Mouse (Mus musculus) heart, adult 2 months (tissue): Measurements from ENCODE around the gene Mcm10. TPM values are rescaled to one million over a fixed set of nuclear protein-coding genes. Genes with fewer than 3 reads are reported as not detected.
A peak's percentile ranks its signal among the peaks of the same experiment; 100 is the strongest.

Experiments
- DNase-seq, 2 experiments: peaks; one replicate each; pipeline ENCODE4 v3.0.0; 2021
- H3K27ac ChIP-seq: fragments of 200-600 bp; 2 replicates; pipeline ENCODE4 v1.8.1; 2022
- H3K27me3 ChIP-seq: fragments of 200-500 bp; 2 replicates; pipeline ENCODE4 v1.6.1; 2012; ENCODE audit warnings: mild to moderate bottlenecking, low read length, inconsistent platforms, mixed read lengths; ENCODE audit not compliant: control insufficient read depth, insufficient read depth
- H3K36me3 ChIP-seq: fragments of 200-500 bp; 2 replicates; pipeline ENCODE4 v1.6.1; 2012; ENCODE audit warnings: low read length, inconsistent platforms; ENCODE audit not compliant: control insufficient read depth, insufficient read depth
- H3K4me1 ChIP-seq: fragments of 200-500 bp; 2 replicates; pipeline ENCODE4 v1.6.1; 2011; ENCODE audit warnings: low read length; ENCODE audit not compliant: control insufficient read depth, insufficient read depth
- H3K4me3 ChIP-seq: fragments of 200-600 bp; 2 replicates; pipeline ENCODE4 v1.8.1; 2022
- H3K79me2 ChIP-seq: fragments of 200-500 bp; replicated peaks from 2 replicates; pipeline ENCODE4 v1.6.1; 2012; ENCODE audit warnings: mild to moderate bottlenecking, inconsistent platforms, low read length, moderate library complexity, mixed read lengths; ENCODE audit not compliant: control insufficient read depth, insufficient read depth
- H3K9ac ChIP-seq: fragments of 200-500 bp; 2 replicates; pipeline ENCODE4 v1.6.1; 2012; ENCODE audit warnings: low read depth, mild to moderate bottlenecking, control low read depth, inconsistent platforms, low read length, mixed read lengths
- CTCF ChIP-seq: fragments of 200-600 bp; IDR thresholded peaks from 2 replicates; pipeline ENCODE4 v1.8.1; 2022; ENCODE audit warnings: antibody characterized with exemption, mild to moderate bottlenecking, moderate library complexity
- EP300 ChIP-seq: fragments of 200-500 bp; IDR thresholded peaks from 2 replicates; pipeline ENCODE4 v1.6.1; 2011; ENCODE audit warnings: low read depth, low read length, control low read depth; ENCODE audit not compliant: insufficient read depth
- POLR2A ChIP-seq: fragments of 200-500 bp; IDR thresholded peaks from 2 replicates; pipeline ENCODE4 v1.6.1; 2011; ENCODE audit warnings: mild to moderate bottlenecking, low read depth, low read length, control low read depth; ENCODE audit not compliant: insufficient read depth
- WGBS: fragments of 180-500 bp; shearing (Covaris S2); methylation state at CpG from one replicate; pipeline ENCODE4 v1.1.7; 2018; 5-methylcytosine and 5-hydroxymethylcytosine counted together
- intact Hi-C: fragments of 180-260 bp; cut with DNase I; formaldehyde crosslinking; loops from one replicate; pipeline ENCODE4 v1.15.1; 2025
- polyA plus RNA-seq: library from polyadenylated mRNA; depleted of rRNA; stranded (reverse); fragments of >200 nt; gene quantifications from 2 replicates; pipeline ENCODE4 v1.2.3, GENCODE M21; 2012
- total RNA-seq, 2 experiments: library from RNA; stranded (reverse); gene quantifications; 2 replicates each; pipeline ENCODE4 v1.2.3; 2021

The Mcm10 gene
- total and polyA plus RNA-seq, 3 experiments = 0.14 to 0.39 (median 0.31) TPM

GRCm38 (mm10) chr2:5016922-5017321 is 4.3 kb upstream of the Mcm10 start:
- Histone ChIP-seq H3K27me3 (no peaks in the 10 kb centered on the region), H3K4me3 (no peak overlapping the region), H3K79me2 (no peaks in the 10 kb centered on the region), H3K36me3 (no peaks in the 10 kb centered on the region), H3K27ac (no peak overlapping the region), H3K9ac (no peak overlapping the region), H3K4me1 (no peaks in the 10 kb centered on the region)
- TF ChIP-seq CTCF = no peak
- TF ChIP-seq POLR2A = no peak
- TF ChIP-seq EP300 = no peak
- no peak for DNase-seq
- 94% methylated on average over 7 of the region's 7 CpGs for WGBS
- intact Hi-C loops = no loop called here

GRCm38 (mm10) chr2:5015527-5015926 is 2.9 kb upstream of the Mcm10 start:
- H3K9ac ChIP-seq = no peak overlapping the region
- no peaks in the 10 kb centered on the region for H3K27me3 ChIP-seq
- WGBS = 68% methylated on average over 6 of the region's 6 CpGs
- no peak for DNase-seq
- no peaks in the 10 kb centered on the region for H3K79me2 ChIP-seq
- H3K4me3 ChIP-seq = no peak overlapping the region
- intact Hi-C loops = no loop called here
- no peaks in the 10 kb centered on the region for H3K36me3 ChIP-seq
- no peak for TF ChIP-seq EP300
- no peak for TF ChIP-seq CTCF
- TF ChIP-seq POLR2A = no peak
- no peak overlapping the region for H3K27ac ChIP-seq
- H3K4me1 ChIP-seq = no peaks in the 10 kb centered on the region

- no peaks in the 10 kb centered on the region for H3K4me1 ChIP-seq
- H3K9ac ChIP-seq = no peak overlapping the region
- TF ChIP-seq EP300 (no peak), CTCF (no peak), POLR2A (no peak)
- H3K79me2 ChIP-seq = no peaks in the 10 kb centered on the region
- H3K27me3 ChIP-seq = no peaks in the 10 kb centered on the region
- no peak overlapping the region for H3K4me3 ChIP-seq
- intact Hi-C loops = loop anchor here (5.0 kb wide), 1 partner anchor 97 kb away; the partner anchor contains the start of gene Phyh
- 66% methylated on average over 7 of the region's 7 CpGs for whole genome bisulfite sequencing
- H3K27ac ChIP-seq = no peak overlapping the region
- H3K36me3 ChIP-seq = no peaks in the 10 kb centered on the region
- DNase-seq = peak in 1 of 2 experiments; percentile 22
These were observed 2.0 kb upstream of the Mcm10 start for GRCm38 (mm10) chr2:5014616-5015015.

- H3K36me3 ChIP-seq = no peaks in the 10 kb centered on the region
- intact Hi-C loops = loop anchor here (5.0 kb wide), 1 partner anchor 95 kb away; the partner anchor contains the start of gene Phyh
- no peak for DNase-seq
- 11% methylated on average over 8 of the region's 8 CpGs for WGBS
- no peaks in the 10 kb centered on the region for H3K4me1 ChIP-seq
- no peak overlapping the region for H3K27ac ChIP-seq
- no peaks in the 10 kb centered on the region for H3K27me3 ChIP-seq
- TF ChIP-seq EP300 = no peak
- TF ChIP-seq POLR2A = no peak
- no peak for TF ChIP-seq CTCF
- H3K4me3 ChIP-seq = peak overlapping the region; percentile 51
- no peak overlapping the region for H3K9ac ChIP-seq
- no peaks in the 10 kb centered on the region for H3K79me2 ChIP-seq
These were observed 597 bp downstream of the Mcm10 start for GRCm38 (mm10) chr2:5011898-5012490.

GRCm38 (mm10) chr2:5007107-5007506 is 5.5 kb downstream of the Mcm10 start:
- H3K79me2 ChIP-seq = no peaks in the 10 kb centered on the region
- 86% methylated on average over 4 of the region's 4 CpGs for WGBS
- H3K4me3 ChIP-seq = no peak overlapping the region
- no peaks in the 10 kb centered on the region for H3K36me3 ChIP-seq
- TF ChIP-seq CTCF = no peak
- no peak for TF ChIP-seq EP300
- intact Hi-C loops = no loop called here
- no peaks in the 10 kb centered on the region for H3K27me3 ChIP-seq
- H3K27ac ChIP-seq = no peak overlapping the region
- DNase-seq = no peak
- H3K4me1 ChIP-seq = no peaks in the 10 kb centered on the region
- H3K9ac ChIP-seq = no peak overlapping the region

- Histone ChIP-seq H3K27ac (no peak overlapping the region), H3K27me3 (no peaks in the 10 kb centered on the region), H3K79me2 (no peaks in the 10 kb centered on the region), H3K4me3 (no peak overlapping the region), H3K4me1 (no peaks in the 10 kb centered on the region), H3K36me3 (no peaks in the 10 kb centered on the region), H3K9ac (no peak overlapping the region)
- TF ChIP-seq POLR2A (no peak), CTCF (no peak), EP300 (no peak)
- intact Hi-C loops = no loop called here
- WGBS = 82% methylated on average over 6 of the region's 6 CpGs
- DNase-seq = no peak
These were observed 11.3 kb downstream of the Mcm10 start for GRCm38 (mm10) chr2:5001266-5001665.
